Mouse (Mus musculus) cerebellum, adult 2 months (tissue): ENCODE measurements around the gene Rad51b.

Experiments
- CTCF ChIP-seq: fragments of 200-500 bp; IDR thresholded peaks from 2 replicates; pipeline ENCODE4 v1.5.1; 2011; ENCODE audit warnings: low read depth, mild to moderate bottlenecking, control low read depth, low read length, moderate library complexity, borderline replicate concordance; ENCODE audit not compliant: insufficient read depth
- POLR2A ChIP-seq: fragments of 200-500 bp; IDR thresholded peaks from 2 replicates; pipeline ENCODE4 v1.6.1; 2011; ENCODE audit warnings: low read length, control low read depth, borderline replicate concordance; ENCODE audit not compliant: insufficient read depth

- no peak for TF ChIP-seq CTCF
- TF ChIP-seq POLR2A, result no peak
Observed at GRCm38 (mm10) chr12:79541581-79541980, 244.5 kb downstream of the Rad51b start.
